Mouse (Mus musculus) gastrocnemius, adult 18-20 months (tissue): ENCODE measurements around the gene Gm45194. TPM values are rescaled to one million over a fixed set of nuclear protein-coding genes. Genes with fewer than 3 reads are reported as not detected.

Experiments used
- DNase-seq: peaks from one replicate; pipeline ENCODE4 v3.0.0; 2021; ENCODE audit warnings: low spot score
- long read RNA-seq, 2 experiments: library from polyadenylated mRNA; stranded (forward); transcript quantifications; one replicate each; pipeline ENCODE4 v2.0.0; 2021
- total RNA-seq, 2 experiments: library from RNA; stranded (reverse); gene quantifications; 2 replicates each; pipeline ENCODE4 v1.2.3; 2021

Gene Gm45194
- total RNA-seq, result not detected
- long read RNA-seq, experiment 1, result 0 reads
- long read RNA-seq, experiment 2, result 0 reads

DNA sequence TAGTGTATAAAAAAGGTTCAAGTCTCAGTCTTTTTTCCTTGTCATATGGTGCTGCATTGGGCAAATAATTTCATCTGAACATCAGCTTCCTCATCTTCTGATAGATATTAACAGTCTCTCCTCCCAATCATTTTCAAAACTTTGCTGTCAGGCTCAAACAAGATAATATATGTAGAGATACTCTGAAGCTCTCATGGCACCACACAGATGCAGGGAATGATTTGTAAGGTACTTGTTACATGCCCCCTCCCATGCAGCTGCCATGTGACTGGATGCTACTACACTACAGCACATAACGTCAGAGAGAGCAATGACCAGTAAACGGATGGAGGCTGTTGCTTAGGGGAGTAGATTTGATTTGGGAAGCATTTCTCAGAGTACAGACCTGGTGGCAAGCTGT is at the start of gene Gm45194:
Gene Gm45194 (plus strand): TSS at position 301 of the 400 bp plus-strand sequence.
- DNase-seq, result no peak

DNA sequence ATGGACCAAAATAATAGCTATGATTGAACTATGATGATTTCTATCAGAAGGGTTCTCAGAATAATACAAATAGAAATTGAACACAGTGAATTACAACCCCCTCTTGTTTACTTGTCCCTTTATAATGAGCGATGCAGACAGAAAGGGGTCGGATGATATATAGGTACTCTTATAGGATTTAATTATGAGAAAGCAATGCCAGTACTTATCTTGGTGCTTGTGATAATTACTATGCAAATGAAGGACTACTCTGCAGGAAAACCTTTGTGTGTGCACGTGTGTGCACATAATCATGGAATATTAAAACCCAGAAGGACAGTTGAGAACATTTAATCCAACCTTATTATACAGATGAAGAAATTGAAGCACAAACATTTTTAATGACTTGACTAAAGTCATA is 35.3 kb upstream of the Gm45194 start:
- no peak for DNase-seq

- DNase-seq, result no peak
Measured at GRCm38 (mm10) chrX:111881251-111881650, 9.9 kb upstream of the Gm45194 start.

DNA sequence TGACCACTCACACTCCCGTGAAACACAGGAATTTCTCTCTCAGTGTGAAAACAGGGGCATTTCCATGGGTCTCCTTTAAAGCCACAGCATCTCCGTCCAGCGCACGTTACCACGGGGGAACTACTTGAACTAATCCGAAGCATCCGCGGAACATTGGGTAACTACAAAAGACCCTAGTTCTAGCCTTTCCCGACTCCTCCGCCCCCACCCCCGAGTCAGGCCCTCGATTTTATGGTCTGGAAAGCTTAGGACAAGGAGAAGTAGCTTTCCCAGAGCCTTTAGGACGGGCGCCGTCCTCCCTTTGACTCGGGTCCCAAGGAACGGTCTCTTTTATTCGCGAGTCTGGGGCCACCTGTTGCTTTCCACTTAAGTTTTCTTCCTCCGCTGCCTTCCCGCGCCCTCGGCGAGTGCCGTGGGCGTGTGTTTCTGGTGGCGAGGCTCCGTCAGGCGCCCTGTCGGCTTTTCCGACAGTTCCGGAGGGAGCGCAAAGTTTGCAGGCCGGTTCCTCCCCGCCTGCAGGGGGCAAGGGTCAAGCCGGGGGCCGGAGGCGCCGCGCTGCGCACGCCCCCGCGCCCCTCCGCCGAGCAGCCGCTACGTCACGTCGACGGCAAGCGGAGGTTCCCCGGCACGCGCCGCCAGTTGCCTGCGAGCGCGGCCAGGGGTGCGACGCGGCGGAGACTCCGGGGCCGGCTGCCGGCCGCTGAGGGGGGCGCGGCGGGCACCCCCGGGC is 3.3 kb downstream of the Gm45194 start:
- DNase-seq, result no peak

- DNase-seq, result no peak
Measured at GRCm38 (mm10) chrX:111895084-111895779, 4.0 kb downstream of the Gm45194 start.

DNA sequence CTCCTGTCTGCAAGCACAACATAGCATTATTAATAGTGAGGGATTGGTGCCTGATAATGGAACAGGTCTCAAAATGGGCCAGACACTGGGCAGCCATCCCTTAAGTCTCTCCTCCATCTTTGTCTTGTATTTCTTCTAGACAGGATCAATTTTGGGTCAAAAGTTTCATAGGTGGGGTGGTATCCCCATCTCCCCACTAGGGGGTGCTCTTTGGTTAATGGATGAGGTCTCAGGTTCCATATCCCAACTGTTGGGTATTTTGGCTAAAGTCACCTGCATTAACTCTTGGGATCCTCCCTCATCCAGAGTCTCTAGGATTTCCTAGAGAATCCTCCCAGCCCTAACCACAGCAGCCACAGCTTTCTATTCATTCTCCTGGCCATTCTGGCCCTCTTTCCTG is 26.2 kb downstream of the Gm45194 start:
- DNase-seq, result no peak

GRCm38 (mm10) chrX:111960909-111961308 is 69.7 kb downstream of the Gm45194 start:
- DNase-seq, result no peak

DNA sequence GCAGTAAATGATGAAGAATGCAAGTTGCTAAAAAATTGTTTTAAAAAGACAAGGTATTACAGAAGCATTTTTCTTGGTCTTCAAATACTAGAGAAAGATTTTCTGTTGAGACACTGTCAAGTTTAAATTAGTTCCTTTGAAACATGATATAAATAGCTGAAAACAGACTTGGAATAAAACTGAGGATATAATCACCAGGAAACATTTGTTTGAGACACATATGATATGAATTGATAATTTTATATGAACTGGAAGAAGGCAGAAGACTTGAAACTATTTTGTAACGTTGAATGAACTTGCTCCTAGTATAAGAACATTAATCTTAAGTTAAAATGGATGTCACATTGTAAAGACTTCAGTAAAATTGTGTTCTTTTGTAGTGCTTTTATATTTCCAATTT is 108.5 kb downstream of the Gm45194 start:
- no peak for DNase-seq

DNA sequence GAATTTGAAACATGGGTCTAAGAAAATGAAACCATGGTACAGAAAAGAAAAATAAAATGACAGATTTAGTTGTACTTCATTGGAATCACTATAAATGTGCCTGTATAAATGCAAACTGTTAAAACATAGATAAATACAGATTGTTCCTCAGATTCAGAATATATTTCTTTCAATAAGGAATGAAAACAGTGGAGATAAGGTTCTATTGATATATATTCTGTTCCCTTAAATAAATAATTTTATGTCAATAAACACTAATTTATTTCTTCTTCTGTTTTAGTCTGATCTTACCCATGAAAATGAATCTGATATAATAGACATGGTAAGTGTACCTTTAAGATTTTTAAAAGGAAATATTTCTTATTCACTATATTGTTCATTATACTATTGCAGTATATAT is 119.5 kb downstream of the Gm45194 start, which contains the start of gene Tex16:
Gene Tex16 (plus strand): TSS at position 301 of the 400 bp plus-strand sequence.
- no peak for DNase-seq

DNA sequence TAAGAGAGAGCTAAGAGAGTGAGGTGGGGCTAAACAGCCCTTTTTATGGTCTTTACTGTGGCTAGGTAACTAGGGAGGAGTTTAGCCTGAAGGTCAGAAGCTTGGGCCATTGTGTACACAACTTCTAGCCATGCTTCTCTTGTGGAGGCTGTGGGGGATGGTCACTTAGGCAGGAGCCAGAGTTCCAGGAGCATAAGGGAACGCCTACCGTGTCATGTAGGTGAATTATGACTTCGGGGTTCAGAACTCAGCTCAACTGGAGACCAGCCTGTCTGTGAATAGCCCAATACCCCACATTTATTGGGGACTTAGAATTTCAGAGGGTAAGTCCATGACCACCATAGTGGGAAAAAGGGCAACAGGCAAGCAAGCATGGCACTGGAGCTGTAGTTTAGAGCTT is 347.6 kb downstream of the Gm45194 start, which contains the start of gene 4933403O08Rik:
Gene 4933403O08Rik (plus strand): TSS at position 301 of the 400 bp plus-strand sequence.
- no peak for DNase-seq

DNA sequence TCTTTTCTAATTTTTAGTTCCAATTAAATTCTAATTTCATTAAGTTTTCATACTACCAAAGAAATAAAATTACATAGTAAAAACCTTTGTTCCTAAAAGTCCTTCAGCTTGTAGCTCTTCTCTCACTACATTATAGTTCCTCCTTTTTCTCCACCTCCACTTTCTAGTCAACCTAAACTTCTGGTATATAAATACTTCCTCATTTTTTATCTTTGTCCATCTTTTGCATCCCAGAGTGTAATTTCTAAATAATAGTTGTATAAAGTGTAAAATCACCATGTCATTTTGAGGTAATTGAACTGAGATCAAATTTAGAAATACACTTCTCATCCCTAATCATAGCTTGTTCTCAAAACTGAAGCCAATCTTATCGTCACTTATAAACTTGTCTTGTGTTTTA is 351.7 kb downstream of the Gm45194 start:
- DNase-seq, result no peak

GRCm38 (mm10) chrX:112255513-112255912 is 364.3 kb downstream of the Gm45194 start:
- peak; percentile 2 for DNase-seq

DNA sequence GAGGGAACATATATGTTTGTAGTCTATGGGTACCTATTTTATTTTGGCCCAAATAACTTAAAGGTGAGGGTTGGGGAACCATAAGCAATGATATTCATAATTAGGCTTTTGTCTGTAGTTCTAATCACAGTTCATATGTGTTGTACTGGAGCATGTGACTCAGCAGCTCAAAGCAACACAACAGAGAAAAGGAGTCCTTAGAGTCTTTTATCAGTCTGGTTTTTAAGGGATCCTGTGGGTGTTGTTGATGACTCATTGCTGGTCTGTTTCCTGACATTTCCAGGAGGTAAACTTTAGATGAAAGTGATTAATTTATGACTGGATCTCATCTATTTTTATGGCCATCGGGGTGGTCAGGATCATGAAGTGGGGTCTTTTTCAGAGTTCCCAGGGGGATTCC is 382.4 kb downstream of the Gm45194 start:
- no peak for DNase-seq

Other genes with a start within 250 kb of the Gm45194 start
- under 1 TPM; 0.07 to 0.09 TPM for gene Hdx, start 194.3 kb upstream of the Gm45194 start, total RNA-seq
- not detected for gene Tex16, start 119.6 kb downstream of the Gm45194 start, total RNA-seq